Mouse (Mus musculus) 3T3-L1 (cell line): ENCODE data around the gene Ackr1.
A peak's percentile ranks its signal among the peaks of the same experiment; 100 is the strongest.
"Not testable (repeated sequence)": the region's sequence is repeated elsewhere in the genome, so short reads cannot be mapped to it uniquely, and the experiment has no call there.

Experiments used
- DNase-seq: peaks from one replicate; pipeline ENCODE4 v3.0.0-alpha.2; 2015; ENCODE audit warnings: low read depth, low spot score

The Ackr1 gene

DNA sequence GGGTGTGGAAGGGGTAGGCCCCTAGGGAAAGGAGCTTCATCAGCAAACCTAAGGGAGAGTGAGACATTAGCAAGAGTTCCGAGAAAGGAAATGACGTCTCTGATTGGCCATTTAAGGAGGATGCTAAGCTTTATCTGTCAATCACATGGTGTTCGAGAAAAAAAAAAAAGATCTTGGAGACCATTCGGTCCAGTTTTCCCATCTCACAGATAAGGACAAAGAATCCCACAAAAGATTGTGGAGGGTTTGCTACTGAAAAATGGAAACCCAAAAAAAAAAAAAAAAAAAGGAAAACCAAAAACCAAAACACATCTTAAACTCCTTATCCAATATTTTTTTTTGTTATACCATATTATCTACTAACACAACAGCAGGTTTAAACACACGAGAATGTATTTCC, 15.6 kb upstream of the Ackr1 start:
- DNase-seq = no peak

DNA sequence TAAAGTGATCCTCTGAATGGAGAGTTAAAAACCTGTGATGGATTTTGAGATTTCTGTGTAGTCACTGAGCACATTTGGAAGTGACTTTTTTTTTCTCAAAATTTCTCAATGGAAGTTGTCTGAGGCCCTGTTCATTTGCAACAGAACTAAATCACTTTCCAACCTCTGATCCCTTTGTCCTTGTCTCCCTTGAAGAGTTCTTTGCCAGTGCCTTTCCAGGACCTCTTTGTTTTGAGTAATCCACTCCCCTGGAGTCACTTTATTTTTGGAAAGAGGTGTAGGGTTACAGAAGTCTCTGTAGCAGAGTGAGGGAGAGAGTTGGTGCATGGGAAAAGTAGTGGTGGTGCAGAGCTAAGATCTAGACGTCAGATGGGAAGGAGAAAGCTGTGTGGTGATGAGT, 15.0 kb upstream of the Ackr1 start:
- no peak for DNase-seq

DNA sequence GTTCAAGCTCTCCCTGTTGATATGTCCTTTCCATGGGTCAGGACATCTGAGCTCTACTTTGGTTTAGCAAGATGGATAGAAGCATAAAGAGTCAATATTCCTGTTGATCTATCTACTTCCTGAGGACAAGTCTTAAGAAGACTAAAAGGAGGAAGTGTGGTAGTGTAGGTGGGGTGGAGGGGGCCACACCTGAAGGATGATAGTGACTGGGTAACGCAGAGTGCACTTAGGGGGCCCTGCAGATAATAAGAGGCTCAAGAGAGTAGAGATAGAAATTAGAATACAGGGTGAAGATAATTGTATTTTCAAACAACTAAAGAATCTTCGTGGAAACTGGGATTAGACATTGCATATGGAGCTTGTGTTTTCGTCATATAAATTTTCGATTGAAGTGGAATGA, 11.6 kb upstream of the Ackr1 start:
- no peak for DNase-seq

DNA sequence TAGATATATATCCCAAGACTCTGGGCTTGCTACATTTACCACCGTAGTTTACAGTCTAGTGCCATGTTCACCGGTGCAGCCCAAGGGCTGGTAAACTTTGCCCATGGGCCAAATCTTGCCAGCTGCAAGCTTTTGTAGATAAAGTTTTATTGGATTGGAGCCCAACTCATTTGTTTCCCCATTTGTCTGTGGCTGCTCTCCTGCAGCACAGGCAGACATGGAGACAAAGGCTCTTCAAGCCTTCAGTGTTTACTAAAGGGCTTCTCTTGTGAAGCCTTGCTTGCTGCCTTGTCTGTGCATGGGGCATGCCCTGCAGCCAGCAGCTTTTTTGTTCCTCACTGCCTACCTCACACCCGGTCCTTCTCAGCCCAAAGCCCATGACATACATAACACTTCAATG, 10.4 kb upstream of the Ackr1 start:
- DNase-seq = no peak

DNA sequence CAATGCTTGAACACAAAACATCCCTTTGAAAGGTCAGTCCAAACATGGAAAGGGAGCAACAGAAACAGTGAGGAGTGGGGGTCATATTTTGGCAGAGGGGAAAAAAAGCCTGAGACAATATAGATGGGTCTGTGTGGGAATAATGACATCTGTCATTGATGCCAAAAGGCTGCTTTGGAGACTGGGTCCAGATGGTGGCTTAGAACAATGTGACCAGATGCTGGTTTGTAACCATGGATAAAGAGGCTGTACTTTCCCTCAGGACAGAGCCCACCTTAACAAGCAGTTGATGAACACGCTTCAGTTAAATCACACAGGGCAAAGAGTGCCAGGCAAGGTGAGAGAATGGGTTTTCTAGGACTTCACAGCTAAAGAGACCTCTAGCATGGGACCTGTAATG, 8.9 kb upstream of the Ackr1 start:
- DNase-seq = no peak

DNA sequence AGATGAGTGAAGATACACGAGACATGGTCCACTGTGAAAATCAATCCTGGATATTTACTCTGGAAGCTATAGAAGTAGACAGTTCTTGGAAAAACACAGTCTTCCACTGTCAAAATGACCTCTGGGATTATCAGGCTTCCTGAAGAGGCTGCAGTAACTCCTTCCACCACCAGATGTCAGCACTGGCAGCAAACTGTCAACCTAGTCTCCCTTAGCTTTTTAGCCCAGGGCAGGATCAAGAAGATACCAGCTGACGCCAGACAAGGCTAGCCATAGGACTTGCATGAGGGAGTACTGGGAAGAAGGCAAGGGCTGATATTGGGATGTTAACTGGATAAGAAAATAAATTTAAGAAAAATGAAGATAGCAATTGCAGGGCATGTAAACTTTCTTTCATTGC, 6.0 kb upstream of the Ackr1 start:
- peak; percentile 50 for DNase-seq

DNA sequence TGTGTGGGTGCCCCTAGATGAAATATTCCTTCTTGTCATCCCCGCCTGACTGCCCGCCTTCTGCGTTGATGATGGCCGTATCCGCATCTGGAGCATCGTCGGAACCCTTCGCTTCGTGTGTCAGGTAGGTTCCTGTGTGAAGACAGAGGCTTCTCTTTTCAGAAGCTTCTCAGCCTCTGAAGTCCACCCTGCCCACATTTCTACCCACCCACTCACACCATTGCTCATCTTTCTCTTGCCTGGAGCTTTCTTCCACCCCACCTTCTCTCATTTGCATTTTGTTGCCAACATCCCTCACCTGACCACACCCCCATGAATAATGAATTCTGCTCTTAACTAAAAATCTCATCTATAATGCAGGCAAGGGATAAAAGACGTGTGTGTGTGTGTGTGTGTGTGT, 3.5 kb upstream of the Ackr1 start:
- no peak for DNase-seq

DNA sequence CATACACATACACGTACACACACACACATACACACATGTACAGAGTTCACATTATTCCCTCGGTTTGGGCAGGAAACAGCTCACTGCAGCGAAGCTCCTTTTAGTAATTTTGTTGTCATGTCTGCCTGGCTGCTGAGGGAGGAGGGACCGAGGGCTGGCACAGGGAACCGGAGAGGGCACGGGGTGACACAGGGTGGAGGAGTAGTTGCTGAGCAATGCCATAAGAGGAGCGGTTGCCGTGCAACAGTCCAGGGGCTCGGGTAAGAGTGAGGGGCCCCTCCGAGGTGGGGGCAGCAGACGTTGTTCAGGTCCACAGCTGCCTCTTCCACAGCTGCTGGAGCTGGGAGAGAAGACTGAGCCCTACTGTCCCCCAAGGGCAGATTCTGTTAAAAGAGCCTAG, 2.4 kb upstream of the Ackr1 start:
- no peak for DNase-seq

DNA sequence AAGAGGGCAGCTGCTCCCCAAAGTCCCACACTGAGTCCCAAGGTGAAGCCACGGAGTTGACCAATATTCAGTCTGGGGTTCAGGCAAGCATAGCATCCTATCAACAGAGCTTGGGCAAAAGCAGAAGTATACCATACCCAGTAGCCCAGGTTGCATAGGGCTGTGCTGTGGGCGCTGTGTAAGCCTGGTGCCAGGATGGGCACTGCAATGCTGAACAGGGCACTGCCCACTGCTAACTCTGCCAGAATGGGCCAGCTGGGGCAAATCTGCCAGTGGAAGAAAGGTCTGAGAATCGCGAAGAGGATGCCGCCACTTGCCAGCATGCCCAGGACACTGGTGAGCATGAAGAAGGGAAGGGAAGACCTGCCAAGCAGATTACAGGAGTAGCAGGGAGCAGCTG, 1.1 kb downstream of the Ackr1 start:
- no peak for DNase-seq

DNA sequence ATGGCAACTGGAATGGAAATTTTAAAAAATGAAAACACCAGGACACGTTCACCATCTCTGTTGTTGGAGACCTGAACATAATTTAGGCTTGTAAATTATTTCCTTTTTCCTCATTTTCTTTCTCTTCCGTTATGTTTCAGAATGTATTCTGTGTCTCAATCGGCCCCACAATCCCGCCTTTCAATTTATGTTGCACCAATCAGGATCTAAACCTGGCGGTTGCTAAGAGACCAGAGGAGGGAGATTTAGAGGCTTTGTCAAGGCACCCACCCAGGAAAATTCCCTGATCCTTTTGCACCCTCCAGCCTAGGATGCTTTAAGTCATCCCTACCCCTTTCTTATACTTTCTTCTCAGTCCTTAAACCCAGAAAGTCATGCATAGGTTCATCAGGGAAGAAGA, 3.8 kb downstream of the Ackr1 start:
- DNase-seq = no peak

DNA sequence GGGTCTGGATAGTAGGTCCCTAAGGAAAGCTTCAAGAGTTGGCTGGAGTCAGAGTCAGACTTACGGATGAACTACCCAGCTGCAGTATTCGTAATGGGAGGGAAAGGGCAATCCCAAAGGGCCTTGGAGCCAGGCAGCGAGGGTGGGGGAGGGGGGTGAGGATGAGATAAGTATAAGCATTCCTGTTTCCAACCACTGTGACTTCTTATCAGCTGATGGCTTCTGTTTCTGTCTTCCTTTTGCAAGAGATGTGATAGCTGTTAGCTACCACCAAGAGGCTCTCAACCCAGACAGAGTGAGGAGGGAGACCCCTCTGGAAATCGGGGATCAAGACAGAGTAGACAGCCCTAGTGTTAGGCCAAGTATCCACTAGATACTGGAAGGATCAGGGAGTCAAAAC, 4.4 kb downstream of the Ackr1 start:
- no peak for DNase-seq

DNA sequence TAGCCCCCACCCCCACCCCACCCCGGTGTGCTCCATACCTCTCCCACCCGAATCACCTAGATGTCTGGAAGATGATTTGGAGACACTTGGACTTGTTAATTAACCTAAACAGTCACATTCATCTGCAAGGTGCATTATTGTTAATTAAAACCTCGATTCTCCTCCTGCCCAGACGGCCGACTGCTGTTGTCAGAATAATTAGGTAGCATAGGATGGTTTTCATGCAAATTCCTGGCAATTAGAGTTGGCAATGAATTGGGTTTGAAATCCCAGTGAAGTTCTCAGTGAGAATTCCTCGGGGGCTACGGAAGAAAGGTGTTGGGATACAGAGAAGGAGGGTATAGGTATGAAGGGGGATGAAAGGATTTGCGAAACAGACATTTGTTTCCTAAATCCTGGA, 5.1 kb downstream of the Ackr1 start:
- DNase-seq = no peak

DNA sequence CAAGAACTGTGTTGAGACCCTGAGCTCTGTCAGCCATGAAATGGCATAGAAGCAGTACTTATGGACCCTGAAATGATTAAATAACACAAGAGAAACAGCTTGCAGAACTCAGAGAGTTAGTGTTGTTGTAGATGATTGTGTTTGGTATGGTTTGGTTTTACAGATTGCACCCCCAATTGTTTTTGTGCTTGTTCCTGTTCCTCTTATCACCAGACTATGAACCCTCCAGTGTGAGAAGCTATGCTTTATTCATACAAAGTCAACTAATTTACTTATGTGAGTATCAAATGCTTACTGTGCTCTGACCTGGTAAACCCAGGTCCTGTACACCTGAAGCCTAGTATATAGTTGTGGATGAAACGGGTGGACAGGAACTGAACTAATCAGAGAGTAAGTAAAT, 7.0 kb downstream of the Ackr1 start:
- no peak for DNase-seq

DNA sequence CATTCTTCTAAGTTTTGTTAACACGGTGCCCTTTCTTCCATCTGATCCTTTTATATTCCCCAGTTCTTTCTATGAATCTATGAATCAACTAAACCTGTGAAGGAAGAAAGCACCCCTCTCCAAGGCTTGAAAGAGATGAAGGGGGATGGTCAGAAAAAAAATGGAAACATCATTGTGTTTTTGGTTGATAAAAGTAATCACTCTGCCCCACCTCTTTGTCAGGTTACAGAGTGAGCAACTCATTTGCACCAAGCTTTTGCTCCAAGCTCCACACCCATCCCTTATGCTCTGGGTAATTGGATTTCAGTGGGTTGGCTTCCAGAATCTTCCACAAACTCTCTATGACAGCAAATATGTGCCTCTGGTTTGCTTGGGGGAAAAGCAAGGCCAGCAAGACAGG, 8.2 kb downstream of the Ackr1 start:
- DNase-seq = no peak

DNA sequence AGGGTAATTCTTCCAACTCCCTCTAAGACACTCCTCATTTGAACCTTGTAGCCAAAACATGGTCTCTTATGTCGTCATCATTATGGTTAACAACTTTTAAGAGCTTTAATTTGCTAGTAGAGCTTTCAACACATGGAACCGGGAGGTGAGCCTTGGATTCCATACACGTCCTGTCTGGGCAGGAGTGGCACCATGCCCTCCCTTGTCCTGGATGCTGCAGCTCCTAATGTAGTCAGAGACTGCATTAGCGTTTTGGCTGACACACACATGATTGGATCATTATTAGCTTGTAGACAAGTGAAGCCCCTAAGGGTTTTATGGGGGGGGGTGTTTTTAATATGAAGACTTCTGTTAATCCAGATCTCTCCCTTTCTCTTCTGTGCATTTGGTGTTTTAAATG, 8.6 kb downstream of the Ackr1 start:
- DNase-seq = no peak

DNA sequence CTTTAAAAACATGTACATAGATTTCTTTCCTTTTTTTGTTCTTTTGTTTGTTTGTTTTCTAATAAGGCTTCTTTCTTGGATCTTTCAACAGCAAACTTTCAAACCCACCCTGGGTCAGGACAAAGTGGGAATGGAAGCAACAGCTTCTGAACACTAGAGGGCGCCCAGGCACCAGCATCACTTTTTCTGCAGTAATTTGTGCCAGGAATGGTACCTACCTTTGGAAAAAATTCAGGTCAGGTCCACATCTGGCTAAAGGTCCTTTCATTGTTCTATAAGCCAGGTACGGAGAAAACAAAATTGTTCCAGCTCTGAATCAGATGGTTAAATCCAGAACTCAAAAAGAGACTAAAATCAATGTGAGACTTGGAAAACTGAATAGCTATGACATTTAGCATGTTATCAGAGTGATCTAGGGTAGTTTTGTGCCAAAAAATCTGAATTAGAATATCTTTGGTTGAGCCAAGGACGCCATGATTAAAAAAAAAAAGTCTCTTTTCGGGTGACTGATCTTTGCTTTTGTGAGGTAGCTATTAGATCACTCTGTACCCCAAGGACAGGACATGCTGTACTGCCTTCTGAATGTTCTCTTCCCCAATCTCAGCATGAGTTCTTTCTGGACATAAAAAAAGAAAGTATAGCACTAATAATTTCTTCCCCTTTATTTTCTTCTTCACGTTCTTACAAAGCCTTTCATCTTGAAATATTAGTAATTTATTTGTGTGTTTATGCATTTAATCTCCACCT, 9.5 kb downstream of the Ackr1 start:
- peak; percentile 49 for DNase-seq

DNA sequence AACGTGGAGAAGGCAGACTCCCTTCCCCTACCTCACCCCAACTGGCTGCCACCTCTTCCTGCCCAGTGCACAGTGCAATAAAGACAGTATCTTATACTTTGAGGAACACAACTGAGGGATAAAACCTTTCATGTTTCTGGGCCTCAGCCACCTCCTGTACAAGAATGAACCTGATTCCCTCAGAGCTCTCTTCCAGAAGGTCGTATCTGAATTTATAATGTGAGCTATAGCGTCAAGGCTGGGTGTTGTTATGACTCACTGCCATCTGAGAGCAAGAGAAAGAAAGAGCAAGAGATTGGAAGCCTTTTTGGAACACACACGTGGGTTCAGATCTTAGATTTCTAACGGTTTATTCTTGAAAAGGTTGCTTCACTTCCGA, 11.3 kb downstream of the Ackr1 start:
- no peak for DNase-seq

DNA sequence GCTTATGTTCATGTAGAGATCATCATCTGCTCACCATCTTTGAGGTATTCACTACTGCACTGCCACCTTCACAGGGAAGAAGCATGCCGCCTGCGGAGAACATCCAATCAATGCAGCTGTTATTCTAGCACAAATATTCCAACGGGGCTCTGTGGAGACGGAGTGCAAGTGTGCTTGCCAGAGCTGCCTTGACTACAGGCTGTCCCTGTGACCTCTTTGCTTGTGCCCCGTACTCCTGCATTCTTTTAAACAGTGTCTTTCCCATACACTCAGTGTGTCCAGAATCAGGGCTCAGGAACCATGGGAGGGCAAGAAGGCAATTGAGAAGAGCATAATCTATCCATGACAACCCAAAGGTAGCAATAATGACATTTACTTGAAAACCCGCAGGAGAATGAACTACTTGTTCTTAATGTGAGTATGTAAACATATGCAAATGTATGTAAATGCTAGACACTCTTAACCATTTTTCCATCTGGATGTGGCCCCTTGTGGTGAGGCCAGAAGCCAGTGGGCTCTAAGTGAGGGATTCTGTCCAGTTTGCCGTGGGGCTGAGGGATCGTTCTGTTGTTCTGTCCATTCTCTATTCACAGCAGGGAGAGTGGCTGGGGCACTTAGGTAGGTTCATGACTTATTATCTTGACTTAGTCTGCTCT, 11.8 kb downstream of the Ackr1 start:
- DNase-seq = no peak

DNA sequence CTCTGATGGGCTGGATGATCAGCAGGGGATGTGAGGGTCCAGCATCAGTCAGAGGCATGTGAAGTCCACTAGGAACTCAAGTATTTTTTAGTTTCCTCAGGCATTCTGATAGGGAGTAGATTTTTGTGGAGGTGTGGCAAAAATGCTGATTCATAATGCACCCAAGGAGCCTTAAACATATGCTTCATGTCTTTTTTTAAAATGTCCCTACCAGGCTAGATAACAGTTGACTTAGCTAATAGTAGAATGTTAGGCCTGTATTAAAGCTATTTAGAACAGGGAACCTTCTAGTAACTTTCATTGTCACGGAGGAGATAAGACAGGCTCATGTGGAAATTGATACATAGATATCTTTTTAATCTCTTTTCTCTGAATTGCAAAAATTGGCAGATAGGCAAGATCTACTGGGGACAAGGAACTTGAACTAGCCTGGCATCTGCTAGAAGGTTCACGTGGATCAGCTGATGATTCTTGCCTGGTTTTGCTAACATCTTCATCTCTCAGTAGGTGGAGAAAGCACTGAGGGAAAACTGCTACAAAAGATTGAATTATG, 15.5 kb downstream of the Ackr1 start:
- no peak for DNase-seq

DNA sequence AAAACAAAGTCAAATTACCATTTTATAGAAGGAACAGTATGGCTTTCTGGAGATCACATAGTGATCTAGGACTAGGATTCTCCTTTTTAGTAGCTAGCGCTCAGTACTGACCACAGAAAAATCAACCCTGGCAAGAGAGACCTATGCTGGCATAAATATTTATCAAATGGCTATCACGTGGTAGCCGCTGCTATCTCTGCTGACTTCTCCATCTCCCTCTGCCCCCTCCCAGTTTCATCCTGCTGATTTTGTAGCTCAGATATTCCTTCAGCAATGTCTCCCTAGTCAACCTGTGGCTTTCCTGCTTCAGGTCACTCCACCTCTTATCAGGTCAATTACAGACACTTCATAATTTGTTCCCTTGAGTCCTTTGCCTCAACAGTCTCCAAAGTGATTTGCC, 17.8 kb downstream of the Ackr1 start:
- no peak for DNase-seq

DNA sequence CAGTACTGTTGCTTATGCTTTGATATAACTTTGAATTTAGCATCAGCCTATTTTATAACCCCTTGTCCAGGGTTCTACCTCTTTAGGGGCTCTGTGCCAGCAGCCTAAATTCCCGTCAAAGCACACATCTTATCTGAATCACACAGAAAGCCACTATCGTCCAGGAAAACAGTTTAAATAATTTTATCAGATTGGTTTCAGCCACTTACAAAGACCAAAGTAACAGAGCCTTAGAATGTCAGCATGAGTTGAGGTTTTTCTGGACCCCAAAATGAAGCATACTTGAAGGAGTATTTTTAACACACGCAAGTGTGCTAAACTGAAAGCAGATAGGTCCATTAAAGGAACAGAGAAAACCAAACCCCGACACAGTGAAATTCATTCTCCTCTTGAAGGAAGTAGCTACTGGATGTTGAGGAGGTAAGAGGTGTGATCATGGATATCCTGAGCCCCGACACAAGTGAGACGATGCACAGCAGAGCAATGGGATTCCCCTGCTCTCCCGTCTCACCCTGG, 20.0 kb downstream of the Ackr1 start:
- DNase-seq = not testable (repeated sequence)

DNA sequence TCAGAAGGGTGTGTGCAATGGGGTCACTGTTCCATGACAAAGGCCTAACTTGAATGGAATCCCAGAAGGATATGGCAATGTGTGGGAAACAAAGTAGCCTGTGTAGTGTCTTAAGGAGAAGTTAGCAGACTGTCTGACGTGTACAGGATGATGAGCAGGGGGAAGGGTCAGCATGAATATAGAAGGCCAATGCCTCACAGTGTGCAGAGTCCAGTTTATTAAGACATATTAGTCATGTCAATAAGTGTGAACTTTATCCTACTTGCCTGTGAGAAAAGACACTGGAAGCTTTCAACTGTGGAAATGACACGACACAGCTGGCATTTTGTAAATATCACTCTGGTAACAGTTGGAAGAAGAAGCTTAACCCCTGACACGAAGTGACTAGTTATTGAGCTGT, 30.8 kb downstream of the Ackr1 start:
- DNase-seq = not testable (repeated sequence)
